Mouse (Mus musculus): ENCODE results near the gene Ubash3a. TPM values are rescaled to one million over a fixed set of nuclear protein-coding genes. Genes with fewer than 3 reads are reported as not detected.
A peak's percentile ranks its signal among the peaks of the same experiment; 100 is the strongest.

Ubash3a gene
- total RNA-seq, 1 experiment, result 6.7 TPM

GRCm38 (mm10) chr17:31183180-31183974 lies 24.3 kb upstream of the Ubash3a start:
- Histone ChIP-seq H3K36me3 (ENCODE audit: control insufficient read depth, insufficient read depth, low read length, poor library complexity, severe bottlenecking) (no peaks in the 10 kb centered on the region), H3K9ac (ENCODE audit: insufficient read depth, low read depth, low read length, poor library complexity, severe bottlenecking) (no peak overlapping the region), H3K9me3 (ENCODE audit: control insufficient read depth, insufficient read depth, low read depth, low read length) (no peaks in the 10 kb centered on the region), H3K27ac (ENCODE audit: insufficient read depth, low read depth, low read length, poor library complexity, severe bottlenecking) (no peak overlapping the region), H3K4me1 (ENCODE audit: control insufficient read depth in 2 of 2, insufficient read depth in 2 of 2, low read length in 2 of 2, poor library complexity in 1 of 2) (peaks cover 2 to 5% of the 10 kb centered on the region in 2 experiments; a peak in 1 of 4 replicates), H3K4me3 (ENCODE audit: insufficient read depth in 1 of 2, low read depth in 1 of 2, low read length in 2 of 2, poor library complexity in 1 of 2, severe bottlenecking in 1 of 2) (no peak overlapping the region)
- DNase-seq (ENCODE audit: low read depth, low spot score), result peak; percentile 17
- in situ Hi-C loops (cut with MboI; ENCODE audit: low sequenced_read_pairs in 2 of 2, unreplicated experiment in 2 of 2), result no loop called here
- TF ChIP-seq MAFK (IDR thresholded peaks at IDR 0.05; ENCODE audit: insufficient read depth, low read depth, low read length) (no peak), ZC3H11A (IDR thresholded peaks at IDR 0.05; ENCODE audit: borderline replicate concordance, low read depth, low read length) (no peak), ZNF384 (IDR thresholded peaks at IDR 0.05; ENCODE audit: low read depth, low read length) (no peak), CHD2 (IDR thresholded peaks at IDR 0.05; ENCODE audit: low read depth, low read length) (no peak), HCFC1 (IDR thresholded peaks at IDR 0.05; ENCODE audit: borderline replicate concordance, insufficient read depth, low read length) (no peak)

- TF ChIP-seq CHD2 (IDR thresholded peaks at IDR 0.05; ENCODE audit: low read depth, low read length), result no peak
- no peak for TF ChIP-seq MAFK (IDR thresholded peaks at IDR 0.05; ENCODE audit: insufficient read depth, low read depth, low read length)
- no peak for TF ChIP-seq ZNF384 (IDR thresholded peaks at IDR 0.05; ENCODE audit: low read depth, low read length)
Measured at GRCm38 (mm10) chr17:31184269-31184990, 23.2 kb upstream of the Ubash3a start.

GRCm38 (mm10) chr17:31187370-31187769 lies 20.3 kb upstream of the Ubash3a start:
- Histone ChIP-seq H3K4me3 (ENCODE audit: insufficient read depth in 1 of 2, low read depth in 1 of 2, low read length in 2 of 2, poor library complexity in 1 of 2, severe bottlenecking in 1 of 2) (no peak overlapping the region), H3K27ac (ENCODE audit: insufficient read depth, low read depth, low read length, poor library complexity, severe bottlenecking) (no peak overlapping the region), H3K9ac (ENCODE audit: insufficient read depth, low read depth, low read length, poor library complexity, severe bottlenecking) (no peak overlapping the region), H3K9me3 (ENCODE audit: control insufficient read depth, insufficient read depth, low read depth, low read length) (no peaks in the 10 kb centered on the region), H3K36me3 (ENCODE audit: control insufficient read depth, insufficient read depth, low read length, poor library complexity, severe bottlenecking) (no peaks in the 10 kb centered on the region), H3K4me1 (ENCODE audit: control insufficient read depth in 2 of 2, insufficient read depth in 2 of 2, low read length in 2 of 2, poor library complexity in 1 of 2) (peaks cover 2 to 5% of the 10 kb centered on the region in 2 experiments; a peak in 1 of 4 replicates)
- TF ChIP-seq CHD2 (IDR thresholded peaks at IDR 0.05; ENCODE audit: low read depth, low read length) (no peak), ZC3H11A (IDR thresholded peaks at IDR 0.05; ENCODE audit: borderline replicate concordance, low read depth, low read length) (peak; percentile 52; the same call in 1 of the 2 replicates)
- DNase-seq (ENCODE audit: low read depth, low spot score), result peak; percentile 54
- in situ Hi-C loops (cut with MboI; ENCODE audit: low sequenced_read_pairs in 2 of 2, unreplicated experiment in 2 of 2), result no loop called here

More at GRCm38 (mm10) chr17:31184269-31184990, 23.2 kb upstream of the Ubash3a start:
- DNase-seq (ENCODE audit: low read depth, low spot score), result no peak
- in situ Hi-C loops (cut with MboI; ENCODE audit: low sequenced_read_pairs in 2 of 2, unreplicated experiment in 2 of 2), result no loop called here
- H3K4me3 ChIP-seq (ENCODE audit: insufficient read depth in 1 of 2, low read depth in 1 of 2, low read length in 2 of 2, poor library complexity in 1 of 2, severe bottlenecking in 1 of 2), result no peak overlapping the region
- H3K9ac ChIP-seq (ENCODE audit: insufficient read depth, low read depth, low read length, poor library complexity, severe bottlenecking), result no peak overlapping the region
- no peaks in the 10 kb centered on the region for H3K9me3 ChIP-seq (ENCODE audit: control insufficient read depth, insufficient read depth, low read depth, low read length)
- no peaks in the 10 kb centered on the region for H3K36me3 ChIP-seq (ENCODE audit: control insufficient read depth, insufficient read depth, low read length, poor library complexity, severe bottlenecking)
- no peak overlapping the region for H3K27ac ChIP-seq (ENCODE audit: insufficient read depth, low read depth, low read length, poor library complexity, severe bottlenecking)
- H3K4me1 ChIP-seq (ENCODE audit: control insufficient read depth in 2 of 2, insufficient read depth in 2 of 2, low read length in 2 of 2, poor library complexity in 1 of 2), result peaks cover 2 to 5% of the 10 kb centered on the region in 2 experiments; a peak in 1 of 4 replicates

GRCm38 (mm10) chr17:31191825-31192224 lies 15.8 kb upstream of the Ubash3a start:
- no peak overlapping the region for H3K27ac ChIP-seq (ENCODE audit: insufficient read depth, low read depth, low read length, poor library complexity, severe bottlenecking)
- peaks cover 0 to 2% of the 10 kb centered on the region in 2 experiments; a peak in 1 of 4 replicates for H3K4me1 ChIP-seq (ENCODE audit: control insufficient read depth in 2 of 2, insufficient read depth in 2 of 2, low read length in 2 of 2, poor library complexity in 1 of 2)
- no peaks in the 10 kb centered on the region for H3K36me3 ChIP-seq (ENCODE audit: control insufficient read depth, insufficient read depth, low read length, poor library complexity, severe bottlenecking)
- TF ChIP-seq ZC3H11A (IDR thresholded peaks at IDR 0.05; ENCODE audit: borderline replicate concordance, low read depth, low read length) (no peak), ZNF384 (IDR thresholded peaks at IDR 0.05; ENCODE audit: low read depth, low read length) (no peak), CHD2 (IDR thresholded peaks at IDR 0.05; ENCODE audit: low read depth, low read length) (no peak), MAFK (IDR thresholded peaks at IDR 0.05; ENCODE audit: insufficient read depth, low read depth, low read length) (no peak), HCFC1 (IDR thresholded peaks at IDR 0.05; ENCODE audit: borderline replicate concordance, insufficient read depth, low read length) (no peak)
- H3K4me3 ChIP-seq (ENCODE audit: insufficient read depth in 1 of 2, low read depth in 1 of 2, low read length in 2 of 2, poor library complexity in 1 of 2, severe bottlenecking in 1 of 2), result no peak overlapping the region
- no peak overlapping the region for H3K9ac ChIP-seq (ENCODE audit: insufficient read depth, low read depth, low read length, poor library complexity, severe bottlenecking)
- in situ Hi-C loops (cut with MboI; ENCODE audit: low sequenced_read_pairs in 2 of 2, unreplicated experiment in 2 of 2), result no loop called here
- H3K9me3 ChIP-seq (ENCODE audit: control insufficient read depth, insufficient read depth, low read depth, low read length), result no peaks in the 10 kb centered on the region
- DNase-seq (ENCODE audit: low read depth, low spot score), result no peak

All from ES-E14 (cell line).